Mouse (Mus musculus) intestine, embryonic 16.5 days (tissue): ENCODE data around the gene Kdm5b. TPM values are rescaled to one million over a fixed set of nuclear protein-coding genes. Genes with fewer than 3 reads are reported as not detected.
A peak's percentile ranks its signal among the peaks of the same experiment; 100 is the strongest.

Source experiments
- ATAC-seq: fragments of 200-750 bp; cut with Nextera tagmentation; 2 replicates; pipeline ENCODE4 v1.8.0; 2017; ENCODE audit warnings: moderate TSS enrichment, moderate library complexity
- H3K27ac ChIP-seq: fragments of 300-500 bp; sonication (generic); 2 replicates; pipeline ENCODE4 v1.5.1; 2014; ENCODE audit warnings: mild to moderate bottlenecking, low read length
- H3K27me3 ChIP-seq: fragments of 300-500 bp; sonication (generic); replicated peaks from 2 replicates; pipeline ENCODE4 v1.6.1; 2014; ENCODE audit warnings: low read length, control low read depth, mixed read lengths; ENCODE audit not compliant: control insufficient read depth, insufficient read depth
- H3K36me3 ChIP-seq: fragments of 300-500 bp; sonication (generic); 2 replicates; pipeline ENCODE4 v1.6.1; 2014; ENCODE audit warnings: low read length, control low read depth; ENCODE audit not compliant: control insufficient read depth, insufficient read depth
- H3K4me1 ChIP-seq: fragments of 300-500 bp; sonication (generic); 2 replicates; pipeline ENCODE4 v1.6.1; 2014; ENCODE audit warnings: low read length, control low read depth, mixed read lengths; ENCODE audit not compliant: control insufficient read depth, insufficient read depth
- H3K4me2 ChIP-seq: fragments of 300-500 bp; sonication (generic); 2 replicates; pipeline ENCODE4 v1.6.1; 2014; ENCODE audit warnings: low read depth, low read length, control low read depth
- H3K4me3 ChIP-seq: fragments of 300-500 bp; sonication (generic); 2 replicates; pipeline ENCODE4 v1.5.1; 2014; ENCODE audit warnings: mild to moderate bottlenecking, low read length
- H3K9ac ChIP-seq: fragments of 300-500 bp; sonication (generic); 2 replicates; pipeline ENCODE4 v1.6.1; 2014; ENCODE audit warnings: low read depth, low read length
- H3K9me3 ChIP-seq: fragments of 300-500 bp; sonication (generic); 2 replicates; pipeline ENCODE4 v1.6.1; 2016; ENCODE audit warnings: low read length, control low read depth; ENCODE audit not compliant: control insufficient read depth
- WGBS: fragments of 180-500 bp; shearing (Covaris S2); extraction: QIAGEN DNeasy Blood & Tissue Kit; methylation state at CpG from one replicate; pipeline ENCODE4 v1.1.7; 2014; 5-methylcytosine and 5-hydroxymethylcytosine counted together
- polyA plus RNA-seq: library from polyadenylated mRNA; unstranded; fragments of >200 nt; fragmentation: Nextera tagmentation; extraction: Ambion mirVana; gene quantifications from 2 replicates; pipeline ENCODE4 v1.2.1, GENCODE M21; 2015

The Kdm5b gene
- polyA plus RNA-seq, 1 experiment from 2014 or later, result 26.3 TPM

- ATAC-seq, result no peak
- no peak overlapping the region for H3K4me3 ChIP-seq
- WGBS, result 71% methylated on average over 5 of the region's 5 CpGs
- no peak overlapping the region for H3K4me2 ChIP-seq
- H3K9ac ChIP-seq, result no peak overlapping the region
- no peaks in the 10 kb centered on the region for H3K36me3 ChIP-seq
- no peaks in the 10 kb centered on the region for H3K27me3 ChIP-seq
- H3K4me1 ChIP-seq, result peaks cover 31% of the 10 kb centered on the region
- H3K9me3 ChIP-seq, result no peaks in the 10 kb centered on the region
- H3K27ac ChIP-seq, result no peak overlapping the region
Observed at GRCm38 (mm10) chr1:134558511-134558910, 1.5 kb upstream of the Kdm5b start.

GRCm38 (mm10) chr1:134559226-134559625 is 745 bp upstream of the Kdm5b start:
- WGBS, result 70% methylated on average over 3 of the region's 3 CpGs
- no peaks in the 10 kb centered on the region for H3K9me3 ChIP-seq
- no peak overlapping the region for H3K27ac ChIP-seq
- no peak for ATAC-seq
- H3K4me2 ChIP-seq, result no peak overlapping the region
- H3K36me3 ChIP-seq, result no peaks in the 10 kb centered on the region
- H3K27me3 ChIP-seq, result no peaks in the 10 kb centered on the region
- H3K4me1 ChIP-seq, result peaks cover 31% of the 10 kb centered on the region
- H3K4me3 ChIP-seq, result no peak overlapping the region
- no peak overlapping the region for H3K9ac ChIP-seq

- Histone ChIP-seq H3K4me3 (peak overlapping the region; percentile 78), H3K9me3 (no peaks in the 10 kb centered on the region), H3K9ac (peak overlapping the region; percentile 90), H3K27ac (peak overlapping the region; percentile 96), H3K4me1 (peaks cover 24% of the 10 kb centered on the region), H3K4me2 (peak overlapping the region; percentile 75), H3K36me3 (no peaks in the 10 kb centered on the region), H3K27me3 (no peaks in the 10 kb centered on the region)
- peak; percentile 31 for ATAC-seq
- under 1% methylated on average over 34 of the region's 50 CpGs for WGBS
Observed at GRCm38 (mm10) chr1:134560396-134560795, 425 bp downstream of the Kdm5b start.

- WGBS, result 1% methylated on average over 62 of the region's 76 CpGs
Observed at GRCm38 (mm10) chr1:134560801-134561769, 1.1 kb downstream of the Kdm5b start.

GRCm38 (mm10) chr1:134561770-134562143 is 1.8 kb downstream of the Kdm5b start:
- Histone ChIP-seq H3K4me1 (peaks cover 20% of the 10 kb centered on the region), H3K27ac (no peak overlapping the region; the same call in 1 of the 2 replicates), H3K4me2 (peak overlapping the region; percentile 75), H3K9me3 (no peaks in the 10 kb centered on the region), H3K36me3 (no peaks in the 10 kb centered on the region), H3K9ac (peak overlapping the region; percentile 90), H3K27me3 (no peaks in the 10 kb centered on the region), H3K4me3 (peak overlapping the region; percentile 78)
- no peak for ATAC-seq
- 9% methylated on average over 7 of the region's 7 CpGs for WGBS

More at GRCm38 (mm10) chr1:134560801-134561769, 1.1 kb downstream of the Kdm5b start:
- H3K4me3 ChIP-seq, result peak overlapping the region; percentile 78
- H3K27me3 ChIP-seq, result no peaks in the 10 kb centered on the region
- peaks cover 19% of the 10 kb centered on the region for H3K4me1 ChIP-seq
- peak; percentile 9; the same call in 1 of the 2 replicates for ATAC-seq
- H3K9me3 ChIP-seq, result no peaks in the 10 kb centered on the region
- H3K27ac ChIP-seq, result peak overlapping the region; percentile 96
- H3K9ac ChIP-seq, result peak overlapping the region; percentile 90
- H3K4me2 ChIP-seq, result peak overlapping the region; percentile 75
- H3K36me3 ChIP-seq, result no peaks in the 10 kb centered on the region

GRCm38 (mm10) chr1:134562457-134562856 is 2.5 kb downstream of the Kdm5b start:
- Histone ChIP-seq H3K4me3 (peak overlapping the region; percentile 78; the same call in 1 of the 2 replicates), H3K4me1 (peaks cover 15% of the 10 kb centered on the region), H3K9ac (no peak overlapping the region), H3K27ac (no peak overlapping the region), H3K27me3 (no peaks in the 10 kb centered on the region), H3K36me3 (no peaks in the 10 kb centered on the region), H3K4me2 (peak overlapping the region; percentile 75), H3K9me3 (no peaks in the 10 kb centered on the region)
- no peak for ATAC-seq

- no peak for ATAC-seq
- H3K27ac ChIP-seq, result no peak overlapping the region
- H3K27me3 ChIP-seq, result no peaks in the 10 kb centered on the region
- no peak overlapping the region for H3K4me3 ChIP-seq
- H3K9ac ChIP-seq, result no peak overlapping the region
- no peaks in the 10 kb centered on the region for H3K9me3 ChIP-seq
- no peaks in the 10 kb centered on the region for H3K36me3 ChIP-seq
- H3K4me1 ChIP-seq, result peaks cover 15% of the 10 kb centered on the region
- H3K4me2 ChIP-seq, result no peak overlapping the region
- WGBS, result 90% methylated on average over 3 of the region's 3 CpGs
Observed at GRCm38 (mm10) chr1:134563726-134564125, 3.8 kb downstream of the Kdm5b start.

GRCm38 (mm10) chr1:134567511-134567910 is 7.5 kb downstream of the Kdm5b start:
- 0 out of 2 replicates have a peak, but pooled peaks cover 4% of the 10 kb centered on the region for H3K4me1 ChIP-seq
- H3K4me2 ChIP-seq, result no peak overlapping the region
- H3K27ac ChIP-seq, result no peak overlapping the region
- no peaks in the 10 kb centered on the region for H3K9me3 ChIP-seq
- no peak for ATAC-seq
- H3K27me3 ChIP-seq, result no peaks in the 10 kb centered on the region
- no peak overlapping the region for H3K9ac ChIP-seq
- no peak overlapping the region for H3K4me3 ChIP-seq
- H3K36me3 ChIP-seq, result no peaks in the 10 kb centered on the region
- 29% methylated on average over 1 of the region's 1 CpGs for WGBS

GRCm38 (mm10) chr1:134570171-134570570 is 10.2 kb downstream of the Kdm5b start:
- WGBS, result 93% methylated on average over 9 of the region's 9 CpGs
- Histone ChIP-seq H3K9ac (no peak overlapping the region), H3K4me2 (no peak overlapping the region), H3K27ac (no peak overlapping the region), H3K9me3 (no peaks in the 10 kb centered on the region), H3K4me3 (no peak overlapping the region), H3K4me1 (0 out of 2 replicates have a peak, but pooled peaks cover 4% of the 10 kb centered on the region), H3K36me3 (no peaks in the 10 kb centered on the region), H3K27me3 (no peaks in the 10 kb centered on the region)
- no peak for ATAC-seq
